ENCODE assay signal across 15 mouse cellular contexts in the genomic region with DNA sequence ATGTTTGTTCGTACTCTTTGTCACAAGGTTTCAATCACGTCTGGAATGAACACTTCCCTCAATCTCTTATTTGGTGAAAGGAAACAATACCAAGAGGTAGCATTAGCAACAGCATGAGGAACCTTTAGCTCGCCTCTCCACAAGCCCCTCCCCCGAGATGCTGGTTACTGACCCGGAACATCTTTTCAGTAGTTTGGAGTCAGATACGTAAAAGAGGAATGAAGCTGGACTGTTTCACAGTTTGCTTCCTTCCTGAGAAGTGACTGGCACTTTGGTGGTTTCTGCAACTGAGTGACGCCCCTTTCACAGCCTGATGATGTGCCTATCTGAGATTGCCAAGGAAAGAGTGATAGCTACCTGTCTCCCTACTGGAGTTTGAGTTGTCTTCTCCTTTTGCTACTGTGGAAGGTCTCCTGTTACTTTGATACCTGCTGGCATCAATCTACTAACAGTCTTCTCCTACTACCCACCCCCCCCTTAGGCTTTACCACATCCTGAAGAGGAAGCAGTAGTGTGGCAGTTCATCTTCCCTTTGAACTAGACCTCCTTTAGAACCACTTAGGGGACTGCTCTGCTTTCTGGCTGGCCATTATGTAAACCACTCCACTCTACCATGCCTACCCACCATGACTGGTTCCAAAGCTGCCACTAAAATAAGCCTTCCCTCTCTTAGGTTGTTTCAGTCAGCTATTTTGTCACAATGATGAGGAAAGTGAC. TPM values are rescaled to one million over a fixed set of nuclear protein-coding genes. Genes with fewer than 3 reads are reported as not detected.
DNase-seq lines count a peak whose midpoint lies in the region; ATAC-seq and TF ChIP-seq lines count a peak whose summit lies in the region.
"Had no signal": no experiment of that assay in that cellular context is flagged by ENCODE, and none has a peak within 500 bp of the region (broad histone marks: within the 10 kb centered on the region; RNA-seq: fewer than 3 reads in every experiment).

No protein-coding gene starts in this region.

- no peak overlapping the region for H3K4me2 ChIP-seq in kidney, embryonic 15.5 days
- H3K4me2 ChIP-seq in midbrain, embryonic 14.5 days (ENCODE audit: low read length): no peak overlapping the region
- H3K4me2 ChIP-seq: midbrain, embryonic 13.5 days; neural tube, embryonic 13.5 days had no signal

- no peaks in the 10 kb centered on the region for H3K4me1 ChIP-seq in kidney, embryonic 15.5 days
- peaks cover 1% of the 10 kb centered on the region; the same call in 1 of the 2 replicates for H3K4me1 ChIP-seq in bone marrow, adult 2 months (ENCODE audit: control insufficient read depth, insufficient read depth, low read length)
- H3K4me1 ChIP-seq in midbrain, embryonic 14.5 days (ENCODE audit: control insufficient read depth, insufficient read depth, low read length): no peaks in the 10 kb centered on the region
- H3K4me1 ChIP-seq: midbrain, embryonic 13.5 days; neural tube, embryonic 13.5 days had no signal

- H3K36me3 ChIP-seq in kidney, embryonic 15.5 days: no peaks in the 10 kb centered on the region
- H3K36me3 ChIP-seq in midbrain, embryonic 14.5 days (ENCODE audit: control insufficient read depth, insufficient read depth, low read length): no peaks in the 10 kb centered on the region
- H3K36me3 ChIP-seq: midbrain, embryonic 13.5 days; neural tube, embryonic 13.5 days had no signal

- DNase-seq in kidney, postnatal 36 days: peak; percentile 12 to 35
- peak; percentile 20 to 33 for DNase-seq in lung, postnatal 4 days
- peak; percentile 35 for DNase-seq in thymus, postnatal 0 days (ENCODE audit: low spot score)
- no peak for DNase-seq in midbrain, embryonic 14.5 days
- DNase-seq in frontal cortex, postnatal 14 days (ENCODE audit: low spot score in 2 of 2): no peak
- DNase-seq in ovary, adult 18-20 months (ENCODE audit: low spot score): no peak
- DNase-seq: cerebellum, adult 8-10 months; heart, adult 18-20 months; kidney, postnatal 4 days; layer of hippocampus, postnatal 36 days had no signal

- TF ChIP-seq CTCF in bone marrow, adult 2 months (IDR thresholded peaks at IDR 0.05; ENCODE audit: control insufficient read depth, insufficient read depth, low read length): no peak

- no peaks in the 10 kb centered on the region for H3K9me3 ChIP-seq in kidney, embryonic 15.5 days (replicated peaks)
- H3K9me3 ChIP-seq in midbrain, embryonic 14.5 days (ENCODE audit: control insufficient read depth, low read length): no peaks in the 10 kb centered on the region
- H3K9me3 ChIP-seq: midbrain, embryonic 13.5 days; neural tube, embryonic 13.5 days had no signal

- no peak overlapping the region for H3K9ac ChIP-seq in kidney, embryonic 15.5 days
- H3K9ac ChIP-seq in midbrain, embryonic 14.5 days (replicated peaks; ENCODE audit: low read length): no peak overlapping the region
- H3K9ac ChIP-seq: midbrain, embryonic 13.5 days; neural tube, embryonic 13.5 days had no signal

- H3K27me3 ChIP-seq in kidney, embryonic 15.5 days: no peaks in the 10 kb centered on the region
- H3K27me3 ChIP-seq in midbrain, embryonic 14.5 days (ENCODE audit: control insufficient read depth, insufficient read depth, low read length): no peaks in the 10 kb centered on the region
- H3K27me3 ChIP-seq: midbrain, embryonic 13.5 days; neural tube, embryonic 13.5 days had no signal

- H3K4me3 ChIP-seq in kidney, embryonic 15.5 days (replicated peaks): no peak overlapping the region
- no peak overlapping the region for H3K4me3 ChIP-seq in bone marrow, adult 2 months (replicated peaks; ENCODE audit: control insufficient read depth, low read depth, low read length)
- H3K4me3 ChIP-seq in midbrain, embryonic 14.5 days (replicated peaks; ENCODE audit: low read depth, low read length): no peak overlapping the region
- H3K4me3 ChIP-seq: erythroblast, embryonic 14.5 days; midbrain, embryonic 13.5 days; neural tube, embryonic 13.5 days had no signal

- no peak for TF ChIP-seq POLR2A in bone marrow, adult 2 months (IDR thresholded peaks at IDR 0.05; ENCODE audit: borderline replicate concordance, control insufficient read depth, low read depth, low read length)

- WGBS in kidney, embryonic 15.5 days: 72% methylated on average over 7 of the region's 7 CpGs
- 6% methylated on average over 7 of the region's 7 CpGs for WGBS in bone marrow, adult 2 months
- WGBS in midbrain, embryonic 14.5 days: 57% methylated on average over 7 of the region's 7 CpGs

- H3K27ac ChIP-seq in kidney, embryonic 15.5 days: no peak overlapping the region
- H3K27ac ChIP-seq in bone marrow, adult 2 months (ENCODE audit: control insufficient read depth, insufficient read depth, low read depth, low read length, poor library complexity): peak overlapping the region; percentile 88; the same call in 1 of the 2 replicates
- no peak overlapping the region for H3K27ac ChIP-seq in midbrain, embryonic 14.5 days (replicated peaks; ENCODE audit: low read depth, low read length)
- H3K27ac ChIP-seq: midbrain, embryonic 13.5 days; neural tube, embryonic 13.5 days had no signal

- ATAC-seq in kidney, embryonic 15.5 days (replicated peaks; ENCODE audit: low FRiP score): no peak
- ATAC-seq in midbrain, embryonic 14.5 days (ENCODE audit: low FRiP score, low TSS enrichment): no peak
- ATAC-seq: midbrain, embryonic 13.5 days had no signal

RNA-seq across cellular contexts. Expression of a gene that starts 29.2 kb away (rescaled TPM):
- polyA plus RNA-seq in kidney, embryonic 15.5 days (2015; fragmentation: Nextera tagmentation; extraction: Ambion mirVana): 6.4 and 7.7 TPM in 2 replicates
- polyA plus RNA-seq in bone marrow, adult 2 months (2011; ENCODE audit: insufficient read depth, insufficient read length, low replicate concordance, missing spikeins): 7.4 and 20.5 TPM in 2 replicates
- 0.92 and 1.1 TPM in 2 replicates for polyA plus RNA-seq in thymus, postnatal 0 days (2015; fragmentation: Nextera tagmentation; extraction: Ambion mirVana)
- 1.5 and 1.8 TPM in 2 replicates for polyA plus RNA-seq in midbrain, embryonic 14.5 days (2014; fragmentation: Nextera tagmentation; extraction: Ambion mirVana)
- polyA plus RNA-seq: erythroblast, embryonic 14.5 days had no signal

Comparison
In these comparisons a context has a peak if more than half of its experiments do, and no peak if none do; other contexts are left out.
1. DNase-seq: peak in kidney, postnatal 36 days (2 of 2), lung, postnatal 4 days (2 of 2) and thymus, postnatal 0 days (single experiment); none in midbrain, embryonic 14.5 days (single experiment), frontal cortex, postnatal 14 days (0 of 2) and ovary, adult 18-20 months (single experiment).